Mouse (Mus musculus): ENCODE results near the gene Trim8.

GRCm38 (mm10) chr19:46506372-46506717 lies 4.8 kb downstream of the Trim8 start:
- TF ChIP-seq CTCF (IDR thresholded peaks at IDR 0.05; ENCODE audit: low read depth) (no peak), EP300 (IDR thresholded peaks at IDR 0.05; ENCODE audit: low read depth) (no peak)

All from liver, postnatal 0 days (tissue).